Mouse (Mus musculus) lung, postnatal 10 days (tissue): Measurements from ENCODE around the gene Ric8a.

ENCODE experiments used
- DNase-seq: peaks from one replicate; pipeline ENCODE4 v3.0.0; 2021

Ric8a gene

DNA sequence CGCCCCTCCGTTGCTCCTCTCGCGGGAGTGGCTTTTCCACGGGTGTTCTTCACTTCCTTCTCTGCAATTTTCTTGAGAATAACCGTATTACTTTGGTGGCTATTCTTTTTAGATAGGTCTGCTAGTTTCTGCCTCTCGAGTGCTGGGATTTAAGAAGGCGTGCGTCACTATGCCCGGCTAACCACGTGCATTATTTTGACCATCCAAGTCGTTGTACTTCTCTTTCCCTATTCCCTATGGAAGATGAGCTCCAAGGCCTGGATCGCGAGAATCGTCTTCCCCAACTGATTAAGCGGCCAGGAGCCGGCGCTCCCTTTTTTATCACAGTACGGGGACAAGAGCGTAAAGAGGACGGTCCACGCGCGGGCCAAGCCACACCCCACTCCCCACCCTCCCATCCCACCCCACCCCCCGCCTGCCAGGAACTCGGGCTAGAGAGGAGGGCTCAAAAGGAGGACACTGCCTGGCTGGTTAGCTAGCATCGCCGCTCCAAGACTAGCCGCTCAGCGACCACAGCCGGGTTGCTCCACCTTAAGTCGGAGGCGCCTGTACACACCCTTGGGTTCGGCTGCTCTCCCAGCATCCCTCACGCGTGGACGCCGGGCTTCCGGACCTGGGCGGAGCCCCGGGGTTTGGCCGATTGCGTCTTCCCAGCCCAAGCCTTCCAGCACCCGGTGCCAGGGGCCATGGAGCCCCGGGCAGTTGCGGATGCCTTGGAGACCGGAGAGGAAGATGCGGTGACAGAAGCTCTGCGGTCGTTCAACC lies at the start of gene Ric8a:
Ric8a (plus strand) TSS at position 173 of the 765 bp plus-strand sequence.
- DNase-seq, result peak; percentile 96

DNA sequence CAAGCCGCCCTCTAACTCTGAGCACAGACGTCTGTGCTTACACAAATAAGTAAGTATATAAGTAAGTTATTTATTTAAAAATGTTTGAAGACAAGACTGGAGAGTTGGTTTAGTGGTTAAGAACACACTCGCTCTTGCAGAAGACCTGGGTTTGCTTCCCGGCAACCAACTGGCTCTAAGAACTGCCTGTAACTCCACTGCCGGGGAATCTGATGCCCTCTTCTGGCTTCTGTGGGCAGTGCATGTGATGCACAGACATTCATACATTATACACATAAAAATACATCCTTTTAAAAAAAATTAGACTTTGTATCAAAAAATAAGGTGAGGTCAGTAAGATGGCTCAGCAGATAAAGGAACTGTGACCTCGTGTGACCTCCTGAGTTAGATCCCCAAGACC lies 46.3 kb upstream of the Ric8a start:
- no peak for DNase-seq

GRCm38 (mm10) chr7:140811714-140812113 lies 45.0 kb upstream of the Ric8a start:
- no peak for DNase-seq

DNA sequence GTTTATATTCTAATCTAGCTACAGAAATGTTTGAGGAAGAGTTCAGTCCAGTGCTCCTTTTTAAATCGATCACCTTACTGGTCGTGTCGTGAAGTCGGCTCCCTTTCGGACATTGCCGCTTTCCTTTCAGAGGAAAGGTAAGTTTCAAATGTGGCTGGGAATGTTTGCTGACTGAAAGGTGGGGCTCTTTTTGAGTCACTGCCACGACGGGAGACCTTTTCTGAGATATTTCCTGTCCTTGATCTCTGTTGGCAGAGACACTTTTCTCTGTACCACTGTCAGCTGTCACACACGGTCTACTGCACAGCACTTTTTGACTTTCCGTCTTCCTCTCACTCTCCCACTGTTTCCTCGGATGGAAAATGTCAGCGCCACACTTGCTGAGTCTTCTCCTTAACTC lies 43.9 kb upstream of the Ric8a start:
- no peak for DNase-seq

DNA sequence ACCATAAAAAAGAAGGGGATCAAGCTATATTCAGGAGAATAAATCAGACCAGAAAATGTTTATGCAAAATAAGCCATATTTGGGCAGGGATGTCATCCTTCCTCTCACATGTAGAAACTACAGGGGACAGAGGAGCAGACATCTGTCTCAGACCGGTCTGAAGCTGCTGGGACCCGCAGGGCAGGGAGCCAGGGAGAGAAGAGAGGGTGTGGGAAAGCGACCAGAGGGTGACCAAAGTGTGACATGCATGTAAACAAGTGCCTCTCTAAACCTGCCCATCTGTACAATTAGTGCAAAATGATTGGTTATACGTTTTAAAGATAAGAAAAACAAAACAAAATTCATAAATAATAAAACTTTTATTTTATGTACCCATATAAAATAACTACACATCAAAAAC lies 36.6 kb upstream of the Ric8a start:
- no peak for DNase-seq

DNA sequence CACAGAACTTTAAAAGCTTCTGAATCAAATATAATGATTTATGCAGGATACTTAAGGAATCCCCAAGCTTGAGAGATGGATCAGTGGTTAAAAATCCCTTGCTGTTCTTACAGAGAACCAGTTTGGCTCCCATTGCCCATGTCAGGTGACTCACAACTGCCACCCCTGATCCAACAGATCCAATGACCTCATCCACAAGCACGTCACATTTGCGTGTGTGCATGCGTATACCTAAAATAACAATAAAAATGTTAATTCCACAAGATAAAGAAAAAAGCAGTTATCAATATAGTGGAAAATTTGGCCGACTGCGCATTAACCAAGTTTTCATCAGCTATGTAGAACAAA lies 35.5 kb upstream of the Ric8a start:
- no peak for DNase-seq

GRCm38 (mm10) chr7:140821653-140822329 lies 35.0 kb upstream of the Ric8a start, which contains the start of gene Zfp941:
Gene Zfp941, minus strand, starts transcription at chr7:140822178.
- peak; percentile 30 for DNase-seq

DNA sequence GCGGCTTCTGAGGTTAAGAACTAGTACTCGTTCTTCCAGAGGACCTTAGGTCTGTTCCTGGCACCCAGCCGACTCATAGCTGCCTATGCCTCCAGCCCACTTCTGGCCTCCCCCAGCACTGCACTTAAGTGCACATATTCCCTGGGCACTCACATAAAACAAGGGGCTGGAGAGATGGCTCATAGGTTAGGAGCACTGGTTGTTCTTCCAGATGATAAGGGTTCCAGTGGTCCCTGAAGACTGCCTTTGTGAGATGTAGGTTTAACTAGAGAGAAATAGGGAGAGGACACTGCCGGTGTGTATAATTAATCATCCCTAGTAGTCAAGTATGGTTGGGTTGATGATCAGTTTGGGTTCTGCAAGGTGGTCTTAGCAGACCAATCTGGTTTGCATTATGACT lies 34.0 kb upstream of the Ric8a start:
- DNase-seq, result no peak

GRCm38 (mm10) chr7:140828171-140828881 lies 28.4 kb upstream of the Ric8a start:
- peak; percentile 42 for DNase-seq

DNA sequence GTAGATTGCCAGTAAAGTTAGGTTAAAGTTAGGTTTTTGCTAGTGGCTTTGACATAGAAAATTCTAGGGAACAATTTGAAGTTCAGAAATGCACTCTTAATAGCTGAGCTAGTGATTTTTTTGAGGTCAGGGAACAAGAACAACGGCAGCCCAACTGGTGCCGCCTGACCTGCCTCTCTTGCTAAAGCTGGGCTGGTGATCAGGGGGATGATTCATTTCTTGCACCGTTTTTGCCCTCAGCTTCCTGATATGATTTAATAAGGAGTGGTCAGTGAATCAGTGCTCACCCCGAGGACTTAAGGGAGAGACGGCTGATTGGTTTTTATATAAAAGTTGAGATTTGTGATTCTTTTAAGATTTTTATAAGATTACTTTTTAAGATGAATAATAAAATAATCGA lies 25.3 kb upstream of the Ric8a start:
- DNase-seq, result no peak

DNA sequence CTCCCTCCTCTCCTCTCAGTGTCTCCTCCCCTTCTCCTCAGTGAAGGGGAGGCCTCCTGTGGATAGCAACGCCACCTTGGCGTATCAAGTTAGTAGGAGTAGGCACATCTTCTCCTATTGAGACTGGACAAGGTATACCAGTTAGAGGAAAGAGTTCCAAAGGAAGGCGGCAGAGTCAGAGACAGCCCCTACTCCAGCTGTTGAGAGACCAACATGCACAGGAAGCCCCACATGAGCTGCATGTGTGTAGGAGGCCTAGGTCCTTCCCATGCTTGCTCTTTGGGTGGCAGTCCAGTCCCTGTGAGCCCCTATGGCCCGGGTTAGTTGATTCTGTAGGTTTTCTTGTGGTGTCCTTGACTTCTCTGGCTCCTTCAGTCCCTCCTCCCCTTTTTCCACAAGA lies 23.4 kb upstream of the Ric8a start:
- no peak for DNase-seq

DNA sequence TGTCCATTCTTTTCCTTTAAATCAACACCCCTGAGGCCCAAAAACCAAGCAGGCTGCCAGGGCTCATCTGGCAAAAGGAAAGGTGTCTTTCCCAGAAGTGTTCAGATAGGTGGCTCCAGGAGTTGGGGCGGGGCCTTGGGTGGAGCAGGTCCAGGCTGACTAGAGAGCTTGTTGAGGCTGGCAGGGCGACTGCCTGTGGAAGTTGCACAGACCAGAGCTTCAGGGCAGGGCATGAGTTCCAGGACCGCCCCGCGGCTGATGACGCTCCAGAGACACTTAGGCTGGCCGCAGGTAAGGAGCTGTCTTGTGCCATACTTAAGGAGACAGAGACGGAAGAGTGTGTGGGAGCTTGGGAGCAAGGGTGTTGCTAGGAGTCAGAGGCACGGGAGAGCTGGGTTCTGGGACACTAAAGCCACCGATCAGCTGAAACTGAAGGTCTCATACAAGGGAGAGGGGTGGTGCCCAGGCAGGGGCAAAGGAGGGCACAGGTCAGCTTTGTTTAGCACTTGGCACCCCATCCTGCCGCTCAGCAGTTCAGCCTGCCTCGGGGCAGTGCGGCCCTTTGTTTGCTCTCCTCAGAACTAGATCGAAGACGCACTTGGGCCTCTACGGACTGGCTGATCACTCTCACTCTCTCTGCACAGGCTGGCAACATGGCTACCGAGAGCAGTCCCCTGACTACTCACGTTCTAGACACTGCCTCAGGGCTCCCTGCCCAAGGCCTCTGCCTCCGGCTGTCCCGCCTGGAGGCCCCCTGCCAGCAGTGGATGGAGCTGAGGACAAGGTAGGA lies 21.6 kb upstream of the Ric8a start, which contains the start of gene Urah:
Urah (plus strand) TSS at position 51 of the 790 bp plus-strand sequence.
- peak; percentile 45 for DNase-seq

- no peak for DNase-seq
These were observed 21.0 kb upstream of the Ric8a start for GRCm38 (mm10) chr7:140835758-140836087.

GRCm38 (mm10) chr7:140836243-140837115 lies 20.3 kb upstream of the Ric8a start:
- DNase-seq, result no peak

- DNase-seq, result no peak
These were observed 17.2 kb upstream of the Ric8a start for GRCm38 (mm10) chr7:140839556-140839955.

GRCm38 (mm10) chr7:140840750-140841735 lies 15.7 kb upstream of the Ric8a start:
- DNase-seq, result no peak

GRCm38 (mm10) chr7:140843806-140844205 lies 13.0 kb upstream of the Ric8a start:
- DNase-seq, result no peak

GRCm38 (mm10) chr7:140844905-140845665 lies 11.7 kb upstream of the Ric8a start, which contains the start of gene Scgb1c1:
Gene Scgb1c1, plus strand, starts transcription at chr7:140845547.
- peak; percentile 96 for DNase-seq

GRCm38 (mm10) chr7:140845683-140846082 lies 11.1 kb upstream of the Ric8a start:
- no peak for DNase-seq

DNA sequence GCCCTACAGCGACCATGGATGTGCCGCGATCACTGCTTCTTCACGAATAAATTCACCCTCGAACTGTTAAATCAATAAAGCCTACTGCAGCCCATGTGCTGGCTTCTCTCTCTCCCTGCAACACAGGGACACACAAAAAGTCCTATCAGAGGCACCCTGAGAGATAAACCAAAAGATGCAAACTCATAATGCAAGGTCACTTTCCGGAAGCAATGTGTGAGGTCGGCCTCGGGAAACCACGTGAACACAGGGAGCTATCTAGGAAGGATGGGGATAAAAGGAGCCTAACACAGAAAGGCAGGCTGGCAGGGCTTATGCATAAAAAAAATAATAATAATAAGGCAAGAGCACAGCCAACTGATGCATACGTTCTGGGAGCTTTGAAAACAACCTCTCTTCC lies 10.1 kb upstream of the Ric8a start:
- no peak for DNase-seq
